Mouse (Mus musculus) liver, embryonic 14.5 days (tissue): ENCODE measurements at regions not wholly inside any gene's neighbourhood (a gene's known extent, or its start where the extent isn't known, plus 50 kb on each side); places are given as distances from the start of the nearest gene placed in this dataset.

Experiments
- CTCF ChIP-seq: IDR thresholded peaks from 2 replicates; pipeline ENCODE4 v1.5.1; 2016; ENCODE audit warnings: antibody characterized with exemption, low read depth, control low read depth
- EP300 ChIP-seq: IDR thresholded peaks from 2 replicates; pipeline ENCODE4 v1.6.1; 2016; ENCODE audit warnings: antibody characterized with exemption, low read depth

- TF ChIP-seq CTCF (no peak), EP300 (no peak)
Observed at GRCm38 (mm10) chr4:127833668-127834067, 137.1 kb downstream of the CK137956 start.
